Mouse (Mus musculus) CD8-positive naive resting alpha-beta T cell, adult 2 months (primary cell): Measurements from ENCODE around the gene Slc7a7.

Source experiments
- DNase-seq, 2 experiments: peaks; one replicate each; pipeline ENCODE4 v3.0.0; 2022; ENCODE audit warnings: low read depth in 2 of 2, low spot score in 2 of 2

Slc7a7 gene

GRCm38 (mm10) chr14:54413877-54414700 lies 3.5 kb downstream of the Slc7a7 start:
- no peak for DNase-seq

- no peak for DNase-seq
Measured at GRCm38 (mm10) chr14:54412629-54413170, 4.9 kb downstream of the Slc7a7 start.

GRCm38 (mm10) chr14:54412000-54412576 lies 5.5 kb downstream of the Slc7a7 start:
- DNase-seq: no peak

GRCm38 (mm10) chr14:54409980-54410810 lies 7.4 kb downstream of the Slc7a7 start:
- DNase-seq: no peak

- DNase-seq: no peak
Measured at GRCm38 (mm10) chr14:54409057-54409645, 8.4 kb downstream of the Slc7a7 start.

GRCm38 (mm10) chr14:54408336-54409056 lies 9.1 kb downstream of the Slc7a7 start:
- DNase-seq: no peak

GRCm38 (mm10) chr14:54401723-54402122 lies 15.9 kb downstream of the Slc7a7 start:
- no peak for DNase-seq

GRCm38 (mm10) chr14:54398921-54399382 lies 18.6 kb downstream of the Slc7a7 start:
- DNase-seq: no peak

GRCm38 (mm10) chr14:54398528-54398916 lies 19.1 kb downstream of the Slc7a7 start:
- DNase-seq: no peak

GRCm38 (mm10) chr14:54397872-54398527 lies 19.6 kb downstream of the Slc7a7 start:
- no peak for DNase-seq

- no peak for DNase-seq
Measured at GRCm38 (mm10) chr14:54396685-54397084, 20.9 kb downstream of the Slc7a7 start.

- no peak for DNase-seq
Measured at GRCm38 (mm10) chr14:54394309-54394708, 23.3 kb downstream of the Slc7a7 start.

GRCm38 (mm10) chr14:54393794-54394193 lies 23.8 kb downstream of the Slc7a7 start:
- no peak for DNase-seq

GRCm38 (mm10) chr14:54390843-54391242 lies 26.7 kb downstream of the Slc7a7 start:
- no peak for DNase-seq

- no peak for DNase-seq
Measured at GRCm38 (mm10) chr14:54387546-54387945, 30.0 kb downstream of the Slc7a7 start.

- DNase-seq: no peak
Measured at GRCm38 (mm10) chr14:54385968-54386618, 31.5 kb downstream of the Slc7a7 start.

GRCm38 (mm10) chr14:54384396-54384795 lies 33.2 kb downstream of the Slc7a7 start:
- DNase-seq: no peak

- DNase-seq: no peak
Measured at GRCm38 (mm10) chr14:54383355-54383771, 34.2 kb downstream of the Slc7a7 start.

GRCm38 (mm10) chr14:54382641-54383040 lies 34.9 kb downstream of the Slc7a7 start:
- DNase-seq: no peak
